Mouse (Mus musculus): Measurements from ENCODE around the gene Hoxb9. TPM values are rescaled to one million over a fixed set of nuclear protein-coding genes. Genes with fewer than 3 reads are reported as not detected.

The Hoxb9 gene
- polyA plus RNA-seq, 1 experiment from 2014 or later: 0.09 TPM

- WGBS: 8% methylated on average over 8 of the region's 8 CpGs
- peaks cover 96% of the 10 kb centered on the region for H3K27me3 ChIP-seq
- H3K9ac ChIP-seq: no peak overlapping the region
- H3K4me1 ChIP-seq: 0 out of 2 replicates have a peak, but pooled peaks cover 3% of the 10 kb centered on the region
- no peaks in the 10 kb centered on the region for H3K9me3 ChIP-seq
- H3K4me3 ChIP-seq: no peak overlapping the region
- ATAC-seq (ENCODE audit: insufficient number of reproducible peaks, insufficient read depth, low FRiP score, low TSS enrichment): no peak
- H3K27ac ChIP-seq: no peak overlapping the region
- H3K4me2 ChIP-seq (replicated peaks): no peak overlapping the region
- no peaks in the 10 kb centered on the region for H3K36me3 ChIP-seq
Observed at GRCm38 (mm10) chr11:96280399-96281378, 9.4 kb downstream of the Hoxb9 start.

GRCm38 (mm10) chr11:96281396-96281795, 10.1 kb downstream of the Hoxb9 start:
- 4% methylated on average over 18 of the region's 18 CpGs for WGBS
- H3K27ac ChIP-seq: no peak overlapping the region
- ATAC-seq (ENCODE audit: insufficient number of reproducible peaks, insufficient read depth, low FRiP score, low TSS enrichment): no peak
- H3K27me3 ChIP-seq: peaks cover 96% of the 10 kb centered on the region
- no peaks in the 10 kb centered on the region for H3K9me3 ChIP-seq
- 0 out of 2 replicates have a peak, but pooled peaks cover 3% of the 10 kb centered on the region for H3K4me1 ChIP-seq
- H3K4me2 ChIP-seq (replicated peaks): no peak overlapping the region
- no peak overlapping the region for H3K9ac ChIP-seq
- no peak overlapping the region for H3K4me3 ChIP-seq
- no peaks in the 10 kb centered on the region for H3K36me3 ChIP-seq

GRCm38 (mm10) chr11:96281855-96282570, 10.8 kb downstream of the Hoxb9 start, which contains the start of gene Hoxb8:
Gene Hoxb8, plus strand, starts transcription at chr11:96281905.
- Histone ChIP-seq H3K4me2 (replicated peaks) (no peak within 1 kb of the TSS), H3K27me3 (peaks cover 96% of the 10 kb centered on the region), H3K36me3 (no peaks in the 10 kb centered on the region), H3K9me3 (no peaks in the 10 kb centered on the region), H3K27ac (no peak within 1 kb of the TSS), H3K4me1 (0 out of 2 replicates have a peak, but pooled peaks cover 3% of the 10 kb centered on the region), H3K4me3 (no peak within 1 kb of the TSS), H3K9ac (no peak within 1 kb of the TSS)
- no peak for ATAC-seq (ENCODE audit: insufficient number of reproducible peaks, insufficient read depth, low FRiP score, low TSS enrichment)
- WGBS: 2% methylated on average over 27 of the region's 27 CpGs

- WGBS: under 1% methylated on average over 49 of the region's 49 CpGs
- Histone ChIP-seq H3K4me3 (no peak overlapping the region), H3K36me3 (no peaks in the 10 kb centered on the region), H3K4me1 (0 out of 2 replicates have a peak, but pooled peaks cover 3% of the 10 kb centered on the region), H3K27me3 (peaks cover 96% of the 10 kb centered on the region), H3K27ac (no peak overlapping the region), H3K4me2 (replicated peaks) (no peak overlapping the region), H3K9ac (no peak overlapping the region), H3K9me3 (no peaks in the 10 kb centered on the region)
- no peak for ATAC-seq (ENCODE audit: insufficient number of reproducible peaks, insufficient read depth, low FRiP score, low TSS enrichment)
Observed at GRCm38 (mm10) chr11:96282795-96283430, 11.7 kb downstream of the Hoxb9 start.

GRCm38 (mm10) chr11:96284041-96284749, 12.9 kb downstream of the Hoxb9 start:
- Histone ChIP-seq H3K4me1 (0 out of 2 replicates have a peak, but pooled peaks cover 3% of the 10 kb centered on the region), H3K36me3 (no peaks in the 10 kb centered on the region), H3K9me3 (no peaks in the 10 kb centered on the region), H3K9ac (no peak overlapping the region), H3K27me3 (peaks cover 97% of the 10 kb centered on the region), H3K4me3 (peak overlapping the region; percentile 21; the same call in 1 of the 2 replicates), H3K27ac (no peak overlapping the region), H3K4me2 (replicated peaks) (peak overlapping the region; percentile 34; the same call in 1 of the 2 replicates)
- WGBS: under 1% methylated on average over 47 of the region's 49 CpGs
- no peak for ATAC-seq (ENCODE audit: insufficient number of reproducible peaks, insufficient read depth, low FRiP score, low TSS enrichment)

GRCm38 (mm10) chr11:96284774-96285734, 13.8 kb downstream of the Hoxb9 start:
- peaks cover 98% of the 10 kb centered on the region for H3K27me3 ChIP-seq
- no peak overlapping the region for H3K4me3 ChIP-seq
- H3K36me3 ChIP-seq: no peaks in the 10 kb centered on the region
- H3K9me3 ChIP-seq: no peaks in the 10 kb centered on the region
- no peak overlapping the region for H3K9ac ChIP-seq
- 0 out of 2 replicates have a peak overlapping the region, but pooled peaks have one; percentile 34 for H3K4me2 ChIP-seq (replicated peaks)
- 1% methylated on average over 35 of the region's 37 CpGs for WGBS
- 0 out of 2 replicates have a peak, but pooled peaks cover 3% of the 10 kb centered on the region for H3K4me1 ChIP-seq
- ATAC-seq (ENCODE audit: insufficient number of reproducible peaks, insufficient read depth, low FRiP score, low TSS enrichment): no peak
- H3K27ac ChIP-seq: no peak overlapping the region

- 0 out of 2 replicates have a peak, but pooled peaks cover 3% of the 10 kb centered on the region for H3K4me1 ChIP-seq
- no peak for ATAC-seq (ENCODE audit: insufficient number of reproducible peaks, insufficient read depth, low FRiP score, low TSS enrichment)
- H3K27ac ChIP-seq: no peak within 1 kb of the TSS
- peak within 1 kb of the TSS; percentile 21; the same call in 1 of the 2 replicates for H3K4me2 ChIP-seq (replicated peaks)
- no peak within 1 kb of the TSS for H3K9ac ChIP-seq
- peaks cover 99% of the 10 kb centered on the region for H3K27me3 ChIP-seq
- no peaks in the 10 kb centered on the region for H3K36me3 ChIP-seq
- no peaks in the 10 kb centered on the region for H3K9me3 ChIP-seq
- 0 out of 2 replicates have a peak within 1 kb of the TSS, but pooled peaks have one; percentile 7 for H3K4me3 ChIP-seq
- WGBS: 1% methylated on average over 43 of the region's 43 CpGs
Observed at GRCm38 (mm10) chr11:96285771-96286738, 14.8 kb downstream of the Hoxb9 start, which contains the start of gene Hoxb7. Gene Hoxb7, plus strand, starts transcription at chr11:96286623.

- Histone ChIP-seq H3K27me3 (peaks cover 97% of the 10 kb centered on the region), H3K4me1 (0 out of 2 replicates have a peak, but pooled peaks cover 3% of the 10 kb centered on the region), H3K4me3 (0 out of 2 replicates have a peak overlapping the region, but pooled peaks have one; percentile 7), H3K27ac (no peak overlapping the region), H3K9ac (no peak overlapping the region), H3K4me2 (replicated peaks) (peak overlapping the region; percentile 21; the same call in 1 of the 2 replicates), H3K36me3 (no peaks in the 10 kb centered on the region), H3K9me3 (no peaks in the 10 kb centered on the region)
- ATAC-seq (ENCODE audit: insufficient number of reproducible peaks, insufficient read depth, low FRiP score, low TSS enrichment): no peak
- under 1% methylated on average over 55 of the region's 55 CpGs for WGBS
Observed at GRCm38 (mm10) chr11:96286739-96287385, 15.6 kb downstream of the Hoxb9 start.

- no peak overlapping the region for H3K27ac ChIP-seq
- ATAC-seq (ENCODE audit: insufficient number of reproducible peaks, insufficient read depth, low FRiP score, low TSS enrichment): no peak
- no peaks in the 10 kb centered on the region for H3K9me3 ChIP-seq
- H3K36me3 ChIP-seq: no peaks in the 10 kb centered on the region
- H3K9ac ChIP-seq: no peak overlapping the region
- no peak overlapping the region for H3K4me3 ChIP-seq
- H3K27me3 ChIP-seq: peaks cover 97% of the 10 kb centered on the region
- under 1% methylated on average over 9 of the region's 9 CpGs for WGBS
- 0 out of 2 replicates have a peak, but pooled peaks cover 3% of the 10 kb centered on the region for H3K4me1 ChIP-seq
- H3K4me2 ChIP-seq (replicated peaks): no peak overlapping the region
Observed at GRCm38 (mm10) chr11:96287411-96287810, 16.2 kb downstream of the Hoxb9 start.

All from embryonic facial prominence, embryonic 12.5 days (tissue).